Mouse (Mus musculus): Measurements from ENCODE around the gene Pom121.
A peak's percentile ranks its signal among the peaks of the same experiment; 100 is the strongest.

The Pom121 gene

GRCm38 (mm10) chr5:135394004-135394823 is at the start of gene Pom121:
TSS of gene Pom121 (minus strand) at chr5:135394546.
- peak; percentile 79 for DNase-seq (ENCODE audit: low spot score)

GRCm38 (mm10) chr5:135442430-135442829 is 48.1 kb upstream of the Pom121 start:
- DNase-seq (ENCODE audit: low spot score): no peak

- no peak for DNase-seq (ENCODE audit: low spot score)
Observed at GRCm38 (mm10) chr5:135435039-135435438, 40.7 kb upstream of the Pom121 start.

- no peak for DNase-seq (ENCODE audit: low spot score)
Observed at GRCm38 (mm10) chr5:135433861-135434260, 39.5 kb upstream of the Pom121 start.

- no peak for DNase-seq (ENCODE audit: low spot score)
Observed at GRCm38 (mm10) chr5:135431111-135431510, 36.8 kb upstream of the Pom121 start.

GRCm38 (mm10) chr5:135428786-135429185 is 34.4 kb upstream of the Pom121 start:
- no peak for DNase-seq (ENCODE audit: low spot score)

GRCm38 (mm10) chr5:135410266-135410665 is 15.9 kb upstream of the Pom121 start:
- no peak for DNase-seq (ENCODE audit: low spot score)

- no peak for DNase-seq (ENCODE audit: low spot score)
Observed at GRCm38 (mm10) chr5:135408114-135408513, 13.8 kb upstream of the Pom121 start.

GRCm38 (mm10) chr5:135405437-135405836 is 11.1 kb upstream of the Pom121 start:
- DNase-seq (ENCODE audit: low spot score): no peak

- no peak for DNase-seq (ENCODE audit: low spot score)
Observed at GRCm38 (mm10) chr5:135404623-135405022, 10.3 kb upstream of the Pom121 start.

GRCm38 (mm10) chr5:135400244-135400643 is 5.9 kb upstream of the Pom121 start:
- peak; percentile 74 for DNase-seq (ENCODE audit: low spot score)

GRCm38 (mm10) chr5:135399382-135399781 is 5.0 kb upstream of the Pom121 start:
- no peak for DNase-seq (ENCODE audit: low spot score)

- peak; percentile 30 for DNase-seq (ENCODE audit: low spot score)
Observed at GRCm38 (mm10) chr5:135395826-135396225, 1.5 kb upstream of the Pom121 start.

GRCm38 (mm10) chr5:135383771-135384170 is 10.6 kb downstream of the Pom121 start:
- no peak for DNase-seq (ENCODE audit: low spot score)

- DNase-seq (ENCODE audit: low spot score): no peak
Observed at GRCm38 (mm10) chr5:135382746-135383145, 11.6 kb downstream of the Pom121 start.

GRCm38 (mm10) chr5:135381356-135381925 is 12.9 kb downstream of the Pom121 start:
- DNase-seq (ENCODE audit: low spot score): no peak

- DNase-seq (ENCODE audit: low spot score): no peak
Observed at GRCm38 (mm10) chr5:135380681-135381080, 13.7 kb downstream of the Pom121 start.

GRCm38 (mm10) chr5:135376341-135376740 is 18.0 kb downstream of the Pom121 start:
- DNase-seq (ENCODE audit: low spot score): no peak

GRCm38 (mm10) chr5:135375167-135375566 is 19.2 kb downstream of the Pom121 start:
- DNase-seq (ENCODE audit: low spot score): peak; percentile 14

- no peak for DNase-seq (ENCODE audit: low spot score)
Observed at GRCm38 (mm10) chr5:135373601-135374000, 20.7 kb downstream of the Pom121 start.

- no peak for DNase-seq (ENCODE audit: low spot score)
Observed at GRCm38 (mm10) chr5:135371195-135371594, 23.2 kb downstream of the Pom121 start.

GRCm38 (mm10) chr5:135369787-135370654 is 24.3 kb downstream of the Pom121 start, which contains the start of gene Nsun5:
TSS of gene Nsun5 (plus strand) at chr5:135369953.
- DNase-seq (ENCODE audit: low spot score): peak; percentile 95
